Mouse (Mus musculus): ENCODE results near the gene Ndrg4. TPM values are rescaled to one million over a fixed set of nuclear protein-coding genes. Genes with fewer than 3 reads are reported as not detected.

The Ndrg4 gene
- polyA plus RNA-seq, 1 experiment from 2014 or later: 16.2 TPM

DNA sequence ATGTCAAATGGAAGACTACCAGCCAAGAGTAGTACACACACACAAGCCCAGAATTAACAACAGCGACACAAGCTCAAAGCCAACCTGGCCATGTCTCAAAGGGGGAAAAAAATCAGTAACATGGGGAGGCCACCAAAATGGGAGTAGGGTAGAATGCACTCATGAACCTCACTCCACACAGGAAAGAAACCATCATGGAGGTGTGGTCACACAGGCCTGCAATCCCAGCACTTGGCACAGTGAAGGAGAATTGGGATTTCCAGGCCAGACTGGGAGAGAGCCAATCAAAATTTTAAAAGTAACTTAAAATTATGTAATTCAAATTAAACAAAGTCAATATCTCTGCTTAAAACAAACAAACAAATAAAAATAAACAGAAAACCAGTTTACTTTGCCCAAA lies 75.1 kb downstream of the Ndrg4 start:
- Histone ChIP-seq H3K27me3 (no peaks in the 10 kb centered on the region), H3K27ac (no peak overlapping the region), H3K4me2 (no peak overlapping the region), H3K4me1 (no peaks in the 10 kb centered on the region), H3K4me3 (no peak overlapping the region), H3K9me3 (no peaks in the 10 kb centered on the region), H3K9ac (no peak overlapping the region), H3K36me3 (peaks cover 85% of the 10 kb centered on the region)
- 96% methylated on average over 1 of the region's 1 CpGs for WGBS
- ATAC-seq (ENCODE audit: insufficient number of reproducible peaks, insufficient read depth, low FRiP score, low TSS enrichment, low read depth): no peak

DNA sequence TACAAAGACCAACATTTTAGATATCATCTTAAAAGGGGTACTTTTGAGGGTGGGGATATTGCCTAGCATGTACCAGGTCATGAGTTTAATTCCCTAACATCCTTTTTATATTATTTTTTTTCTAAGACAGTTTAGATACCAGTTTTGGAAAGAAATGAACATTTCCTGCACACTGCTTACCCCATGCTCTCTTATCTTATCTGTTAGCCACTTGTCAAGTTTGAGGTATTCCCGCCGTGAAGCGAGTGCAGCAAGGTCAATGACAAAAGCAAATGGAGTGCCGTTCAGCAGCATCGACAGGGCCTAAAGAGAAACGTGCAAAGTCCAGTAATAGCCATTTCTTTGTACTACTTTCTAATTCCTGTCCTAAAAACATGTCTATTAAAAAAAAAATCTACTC lies 83.5 kb downstream of the Ndrg4 start:
- H3K9me3 ChIP-seq: no peaks in the 10 kb centered on the region
- no peaks in the 10 kb centered on the region for H3K27me3 ChIP-seq
- no peak overlapping the region for H3K4me2 ChIP-seq
- H3K4me1 ChIP-seq: no peaks in the 10 kb centered on the region
- H3K4me3 ChIP-seq: no peak overlapping the region
- H3K36me3 ChIP-seq: peaks cover 85% of the 10 kb centered on the region
- H3K9ac ChIP-seq: no peak overlapping the region
- WGBS: 95% methylated on average over 6 of the region's 6 CpGs
- H3K27ac ChIP-seq: no peak overlapping the region
- no peak for ATAC-seq (ENCODE audit: insufficient number of reproducible peaks, insufficient read depth, low FRiP score, low TSS enrichment, low read depth)

DNA sequence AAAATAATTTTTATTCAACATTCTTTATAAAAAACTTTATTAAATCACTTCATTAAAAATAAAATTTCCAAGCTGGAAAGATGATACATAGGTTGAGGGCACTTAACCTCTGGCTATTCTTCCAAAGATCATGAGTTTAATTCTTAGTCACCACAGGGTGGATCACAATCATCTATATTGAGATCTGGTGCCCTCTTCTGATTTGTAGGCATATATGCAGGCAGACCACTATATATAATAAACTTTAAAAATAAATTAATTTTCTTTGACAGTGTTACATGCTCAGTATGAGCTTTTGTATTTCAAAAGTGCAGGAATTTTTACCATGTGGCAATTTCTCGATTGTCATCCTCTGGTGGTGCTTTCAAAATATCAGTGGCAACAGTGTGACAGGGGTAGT lies 87.4 kb downstream of the Ndrg4 start:
- H3K36me3 ChIP-seq: peaks cover 89% of the 10 kb centered on the region
- H3K9me3 ChIP-seq: no peaks in the 10 kb centered on the region
- H3K27me3 ChIP-seq: no peaks in the 10 kb centered on the region
- no peak overlapping the region for H3K4me3 ChIP-seq
- no peak overlapping the region for H3K27ac ChIP-seq
- ATAC-seq (ENCODE audit: insufficient number of reproducible peaks, insufficient read depth, low FRiP score, low TSS enrichment, low read depth): no peak
- 84% methylated on average over 1 of the region's 1 CpGs for WGBS
- no peak overlapping the region for H3K4me2 ChIP-seq
- no peak overlapping the region for H3K9ac ChIP-seq
- H3K4me1 ChIP-seq: no peaks in the 10 kb centered on the region

Small RNA genes lying within 50 kb of the gene (microRNA-seq; reads per million reads assigned to microRNA genes)
- 1.3 reads per million for gene Mir7073

Other genes with a start within 250 kb of the Ndrg4 start
- 156 and 166 TPM in 2 replicates for gene Cfap20, start 242.1 kb upstream of the Ndrg4 start, polyA plus RNA-seq (2015; fragmentation: Nextera tagmentation; extraction: Ambion mirVana)
- gene Csnk2a2, start 186.9 kb upstream of the Ndrg4 start, polyA plus RNA-seq (2015; fragmentation: Nextera tagmentation; extraction: Ambion mirVana): 13.5 and 14.6 TPM in 2 replicates
- 0.21 and 0.74 TPM in 2 replicates for gene Ccdc113, start 142.9 kb upstream of the Ndrg4 start, polyA plus RNA-seq (2015; fragmentation: Nextera tagmentation; extraction: Ambion mirVana)
- gene Prss54, start 100.6 kb upstream of the Ndrg4 start, polyA plus RNA-seq (2015; fragmentation: Nextera tagmentation; extraction: Ambion mirVana): not detected in 2 replicates
- 24.8 and 29.9 TPM in 2 replicates for gene Gins3, start 43.5 kb upstream of the Ndrg4 start, polyA plus RNA-seq (2015; fragmentation: Nextera tagmentation; extraction: Ambion mirVana)
- gene Setd6, start 38.9 kb downstream of the Ndrg4 start, polyA plus RNA-seq (2015; fragmentation: Nextera tagmentation; extraction: Ambion mirVana): 20.3 and 21.0 TPM in 2 replicates
- 62.7 and 71.6 TPM in 2 replicates for gene Cnot1, start 130.5 kb downstream of the Ndrg4 start, polyA plus RNA-seq (2015; fragmentation: Nextera tagmentation; extraction: Ambion mirVana)
- gene Sap18b, start 148.4 kb downstream of the Ndrg4 start, polyA plus RNA-seq (2015; fragmentation: Nextera tagmentation; extraction: Ambion mirVana): 351 and 378 TPM in 2 replicates
- 14.9 and 17.5 TPM in 2 replicates for gene Slc38a7, start 176.6 kb downstream of the Ndrg4 start, polyA plus RNA-seq (2015; fragmentation: Nextera tagmentation; extraction: Ambion mirVana)
- 156 and 167 TPM in 2 replicates for gene Got2, start 211.6 kb downstream of the Ndrg4 start, polyA plus RNA-seq (2015; fragmentation: Nextera tagmentation; extraction: Ambion mirVana)